Mouse (Mus musculus) heart, embryonic 16.5 days (tissue): Measurements from ENCODE around the gene Gm9918. TPM values are rescaled to one million over a fixed set of nuclear protein-coding genes. Genes with fewer than 3 reads are reported as not detected.
"Not testable (repeated sequence)": the region's sequence is repeated elsewhere in the genome, so short reads cannot be mapped to it uniquely, and the experiment has no call there.

Experiments used
- ATAC-seq: fragments of 200-750 bp; cut with Nextera tagmentation; replicated peaks from 2 replicates; pipeline ENCODE4 v1.8.0; 2017; ENCODE audit warnings: moderate number of reproducible peaks; ENCODE audit not compliant: insufficient read depth, low FRiP score; ENCODE audit errors: extremely low read depth
- H3K27ac ChIP-seq: fragments of 300-500 bp; sonication (generic); 2 replicates; pipeline ENCODE4 v1.5.1; 2014; ENCODE audit warnings: mild to moderate bottlenecking, low read length, control low read depth, moderate library complexity
- H3K27me3 ChIP-seq: fragments of 300-500 bp; sonication (generic); 2 replicates; pipeline ENCODE4 v1.6.1; 2014; ENCODE audit warnings: low read length, mixed read lengths; ENCODE audit not compliant: control insufficient read depth, insufficient read depth
- H3K36me3 ChIP-seq: fragments of 300-500 bp; sonication (generic); 2 replicates; pipeline ENCODE4 v1.6.1; 2014; ENCODE audit not compliant: control insufficient read depth, insufficient read depth
- H3K4me1 ChIP-seq: fragments of 300-500 bp; sonication (generic); 2 replicates; pipeline ENCODE4 v1.6.1; 2014; ENCODE audit warnings: low read length, mixed read lengths; ENCODE audit not compliant: control insufficient read depth, insufficient read depth
- H3K4me2 ChIP-seq: fragments of 300-500 bp; sonication (generic); 2 replicates; pipeline ENCODE4 v1.6.1; 2014; ENCODE audit warnings: low read depth, mild to moderate bottlenecking, control low read depth, low read length
- H3K4me3 ChIP-seq: fragments of 300-500 bp; sonication (generic); 2 replicates; pipeline ENCODE4 v1.5.1; 2014; ENCODE audit warnings: mild to moderate bottlenecking, control low read depth, low read length
- H3K9ac ChIP-seq: fragments of 300-500 bp; sonication (generic); 2 replicates; pipeline ENCODE4 v1.6.1; 2014; ENCODE audit warnings: low read length, control low read depth
- H3K9me3 ChIP-seq: fragments of 300-500 bp; sonication (generic); replicated peaks from 2 replicates; pipeline ENCODE4 v1.6.1; 2016; ENCODE audit warnings: low read length; ENCODE audit not compliant: control insufficient read depth
- WGBS: fragments of 180-500 bp; shearing (Covaris S2); extraction: QIAGEN DNeasy Blood & Tissue Kit; methylation state at CpG from one replicate; pipeline ENCODE4 v1.1.7; 2014; 5-methylcytosine and 5-hydroxymethylcytosine counted together
- polyA plus RNA-seq: library from polyadenylated mRNA; unstranded; fragments of >200 nt; fragmentation: Nextera tagmentation; extraction: Ambion mirVana; gene quantifications from 2 replicates; pipeline ENCODE4 v1.2.1, GENCODE M21; 2015

Gene Gm9918
- polyA plus RNA-seq, result 0.11 and 0.12 TPM in 2 replicates

DNA sequence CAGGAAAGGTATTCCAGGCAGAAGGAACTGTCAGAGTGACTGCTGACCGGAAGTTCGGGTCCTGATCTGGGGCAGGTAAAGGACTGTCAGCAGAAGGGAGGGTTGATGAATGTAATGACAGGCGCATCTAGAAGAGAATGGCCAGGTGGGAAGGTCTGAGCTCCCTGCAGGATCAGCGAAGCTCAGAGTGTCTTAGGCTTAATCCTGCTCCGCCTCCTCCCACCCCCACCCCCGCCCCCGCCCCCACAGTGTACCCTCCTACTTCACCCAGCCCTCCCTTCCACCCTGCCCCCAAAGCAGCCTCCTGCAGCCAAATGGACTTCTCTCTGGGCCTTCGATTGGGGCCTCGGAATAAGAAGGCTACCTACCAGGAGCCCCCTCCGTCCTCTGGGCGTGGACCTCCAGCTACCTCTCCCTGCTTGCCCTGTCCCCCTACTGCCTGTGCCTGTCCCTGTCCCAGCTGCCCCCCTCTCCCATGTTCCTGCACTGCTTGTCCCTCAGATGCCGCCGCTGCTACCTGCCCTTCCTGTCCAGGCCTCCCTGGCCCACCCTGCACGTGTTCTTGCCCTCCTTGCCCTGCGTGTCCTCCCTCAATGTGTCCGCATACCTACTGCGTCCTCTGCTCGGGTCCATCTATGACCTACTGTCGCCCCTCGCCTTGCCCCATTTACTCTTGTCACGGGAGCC is at the start of gene Gm9918:
Gene Gm9918, plus strand, starts transcription at position 290 of the 687 bp plus-strand sequence.
- H3K27ac ChIP-seq, result no peak within 1 kb of the TSS
- H3K36me3 ChIP-seq, result no peaks in the 10 kb centered on the region
- ATAC-seq, result no peak
- 11% methylated on average over 19 of the region's 21 CpGs for WGBS
- H3K27me3 ChIP-seq, result peaks cover 4% of the 10 kb centered on the region; the same call in 1 of the 2 replicates
- peaks cover 4% of the 10 kb centered on the region; the same call in 1 of the 2 replicates for H3K4me1 ChIP-seq
- H3K4me2 ChIP-seq, result peak within 1 kb of the TSS; percentile 38
- peak within 1 kb of the TSS; percentile 16; the same call in 1 of the 2 replicates for H3K4me3 ChIP-seq
- H3K9ac ChIP-seq, result no peak within 1 kb of the TSS; the same call in 1 of the 2 replicates
- H3K9me3 ChIP-seq, result no peaks in the 10 kb centered on the region

DNA sequence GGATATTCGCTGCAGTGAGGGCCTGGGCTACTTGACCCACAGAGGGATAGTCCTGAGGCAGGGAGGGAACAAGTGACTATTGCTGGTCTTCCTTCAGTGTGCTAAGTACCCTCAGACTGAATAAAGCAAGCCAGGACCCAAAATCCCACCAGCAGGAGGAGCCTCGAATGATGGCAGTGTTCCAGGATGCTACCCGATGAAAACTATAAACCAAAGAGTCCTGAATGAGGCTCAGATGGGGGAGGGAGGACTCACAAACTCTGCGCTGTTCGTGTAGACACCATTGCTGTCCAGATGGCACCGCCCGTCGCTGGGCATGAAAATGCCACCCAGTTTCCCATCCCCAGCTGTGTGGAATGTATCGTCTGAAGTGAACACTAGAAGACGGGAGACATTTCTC is 48.0 kb upstream of the Gm9918 start:
- Histone ChIP-seq H3K9ac (no peak overlapping the region), H3K4me1 (peaks cover 11% of the 10 kb centered on the region), H3K27me3 (peaks cover 13% of the 10 kb centered on the region), H3K36me3 (no peaks in the 10 kb centered on the region), H3K4me2 (no peak overlapping the region), H3K27ac (no peak overlapping the region), H3K9me3 (no peaks in the 10 kb centered on the region), H3K4me3 (no peak overlapping the region)
- no peak for ATAC-seq
- 60% methylated on average over 10 of the region's 10 CpGs for WGBS

DNA sequence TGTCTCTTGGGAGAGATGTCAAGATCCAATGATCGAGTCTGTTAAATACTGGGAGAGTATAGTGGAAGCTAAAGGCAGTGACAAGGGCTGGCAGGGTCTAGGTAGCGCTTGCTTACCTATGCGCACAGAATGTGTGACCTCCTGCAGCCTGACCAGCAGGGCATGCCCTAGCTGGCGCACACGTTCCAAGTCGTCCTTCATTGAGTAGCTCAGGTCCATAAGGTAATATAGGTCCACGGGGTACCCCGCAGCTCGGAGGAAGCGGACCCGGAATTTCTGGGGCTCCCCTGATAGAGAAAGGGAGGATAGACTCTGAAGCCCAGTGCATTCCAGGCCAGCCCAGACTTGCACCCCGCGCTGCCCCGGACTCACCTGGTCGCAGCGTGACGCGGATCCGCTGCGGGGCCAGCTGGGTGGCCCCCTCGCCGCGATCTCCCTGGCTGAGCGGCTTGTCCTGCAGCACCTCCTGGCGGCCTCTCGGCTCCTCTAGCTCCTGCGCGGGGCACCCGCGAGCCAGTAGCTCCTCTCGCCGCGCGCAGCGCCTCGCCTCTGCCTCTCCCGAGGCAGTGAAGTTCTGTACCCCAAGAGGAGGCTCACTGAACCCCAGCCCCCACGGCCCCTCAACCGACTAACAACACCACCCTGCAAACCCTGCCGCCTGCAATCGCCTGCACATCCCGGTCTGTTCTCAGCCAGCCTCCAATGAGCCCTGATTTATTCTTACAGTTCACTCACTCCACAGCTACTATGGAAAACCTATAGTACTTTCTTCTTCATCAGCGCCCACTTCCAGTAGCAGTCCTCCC is 46.0 kb upstream of the Gm9918 start:
- Histone ChIP-seq H3K36me3 (no peaks in the 10 kb centered on the region), H3K27me3 (peaks cover 13% of the 10 kb centered on the region), H3K4me1 (peaks cover 11% of the 10 kb centered on the region), H3K4me2 (peak overlapping the region; percentile 93), H3K27ac (no peak overlapping the region), H3K4me3 (peak overlapping the region; percentile 56), H3K9ac (peak overlapping the region; percentile 68), H3K9me3 (no peaks in the 10 kb centered on the region)
- peak; percentile 83 for ATAC-seq
- 5% methylated on average over 43 of the region's 43 CpGs for WGBS

DNA sequence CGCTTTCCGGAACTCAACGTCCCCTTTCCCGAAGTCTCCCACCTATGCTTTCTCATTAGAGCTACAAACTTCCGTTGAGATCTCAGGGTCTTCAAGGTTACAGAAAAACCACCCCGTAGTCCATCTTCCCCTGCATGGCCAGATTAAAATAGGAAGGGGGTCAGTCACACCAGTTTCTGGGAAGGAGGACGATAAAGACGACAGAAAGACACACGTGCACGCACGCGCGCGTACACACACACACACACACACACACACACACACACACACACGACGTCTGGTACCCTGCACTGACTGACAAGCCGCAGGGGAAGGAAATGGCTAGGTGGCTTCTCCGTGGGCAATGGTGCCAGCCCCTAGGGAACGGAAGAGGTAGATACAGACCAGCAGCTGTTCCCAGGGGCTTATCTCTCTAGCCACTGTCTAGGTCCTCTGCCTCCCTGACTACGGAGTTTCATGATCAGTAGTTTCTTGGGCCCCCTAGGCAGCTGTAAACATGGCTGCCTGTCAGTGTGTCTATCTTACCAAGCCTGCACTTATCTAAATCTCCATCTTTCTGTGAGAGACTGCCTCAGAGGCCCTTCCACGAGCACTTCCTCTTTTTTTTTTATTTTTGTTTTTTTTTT is 45.3 kb upstream of the Gm9918 start:
- Histone ChIP-seq H3K9ac (peak overlapping the region; percentile 68), H3K4me2 (peak overlapping the region; percentile 93), H3K27ac (no peak overlapping the region), H3K4me3 (peak overlapping the region; percentile 56), H3K27me3 (peaks cover 13% of the 10 kb centered on the region), H3K9me3 (no peaks in the 10 kb centered on the region), H3K36me3 (no peaks in the 10 kb centered on the region), H3K4me1 (peaks cover 11% of the 10 kb centered on the region)
- 14% methylated on average over 20 of the region's 21 CpGs for WGBS
- ATAC-seq, result peak; percentile 39; the same call in 1 of the 2 replicates

DNA sequence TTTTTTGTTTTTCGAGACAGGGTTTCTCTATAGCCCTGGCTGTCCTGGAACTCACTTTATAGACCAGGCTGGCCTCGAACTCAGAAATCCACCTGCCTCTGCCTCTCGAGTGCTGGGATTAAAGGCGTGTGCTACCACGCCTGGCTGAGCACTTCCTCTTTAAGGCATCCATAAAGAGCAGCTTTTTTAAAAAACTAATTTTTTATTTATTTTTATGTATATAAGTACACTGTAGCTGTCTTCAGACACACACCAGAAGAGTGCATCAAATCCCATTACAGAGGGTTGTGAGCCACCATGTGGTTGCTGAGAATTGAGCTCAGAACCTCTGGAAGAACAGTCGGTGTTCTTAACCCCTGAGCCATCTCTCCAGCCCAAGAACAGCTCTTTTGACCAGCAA is 44.7 kb upstream of the Gm9918 start:
- Histone ChIP-seq H3K27me3 (peaks cover 13% of the 10 kb centered on the region), H3K4me1 (peaks cover 11% of the 10 kb centered on the region)
- not testable (repeated sequence) for H3K36me3 ChIP-seq, H3K4me2 ChIP-seq, ATAC-seq, H3K4me3 ChIP-seq, H3K9me3 ChIP-seq, H3K27ac ChIP-seq, H3K9ac ChIP-seq
- 65% methylated on average over 6 of the region's 6 CpGs for WGBS

DNA sequence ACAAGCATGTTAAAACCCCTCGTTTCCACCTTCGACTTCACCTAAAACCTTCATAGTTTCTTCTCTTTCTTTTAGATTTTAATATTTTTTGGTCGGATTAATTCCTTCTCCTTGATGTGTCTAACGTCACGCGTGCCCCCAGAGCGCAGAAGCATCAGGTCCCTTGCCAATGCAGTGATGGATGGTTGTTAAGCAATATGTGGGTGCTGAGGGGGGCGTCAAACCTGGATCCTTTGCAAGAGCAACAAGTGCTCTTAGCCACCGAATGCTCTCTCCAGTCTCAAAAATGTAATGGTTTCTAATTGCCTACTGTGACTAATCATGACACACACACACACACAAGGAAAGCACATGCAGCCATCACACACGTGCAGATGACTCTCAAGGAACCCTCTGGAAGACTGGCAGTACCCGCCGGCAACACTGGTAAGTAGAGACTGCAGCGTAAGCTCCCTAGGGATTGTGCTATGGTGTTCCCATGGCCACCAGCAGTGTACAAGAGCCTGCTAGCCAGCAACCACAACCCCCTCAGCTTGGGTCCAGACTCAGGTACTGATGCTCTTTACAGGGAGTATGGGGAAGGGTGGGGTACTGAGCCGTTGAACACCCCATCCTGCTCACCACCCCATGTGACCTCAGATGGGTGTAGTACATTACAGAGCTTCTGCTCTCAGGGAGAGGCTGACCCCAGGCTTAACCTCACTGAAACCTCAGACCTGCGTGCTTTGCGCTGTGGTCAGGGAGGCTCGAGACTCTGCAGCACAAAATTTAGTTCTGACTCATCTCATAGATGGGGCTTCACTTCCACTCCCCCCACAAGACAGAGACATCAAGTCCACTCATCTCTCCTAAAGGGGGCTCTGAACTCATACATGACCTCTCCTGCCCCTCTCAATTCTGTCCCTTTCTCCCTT is 39.7 kb upstream of the Gm9918 start:
- H3K27ac ChIP-seq, result no peak overlapping the region
- ATAC-seq, result no peak
- peaks cover 7% of the 10 kb centered on the region for H3K4me1 ChIP-seq
- no peaks in the 10 kb centered on the region for H3K27me3 ChIP-seq
- no peak overlapping the region for H3K4me3 ChIP-seq
- no peak overlapping the region for H3K4me2 ChIP-seq
- H3K9ac ChIP-seq, result no peak overlapping the region
- H3K36me3 ChIP-seq, result no peaks in the 10 kb centered on the region
- H3K9me3 ChIP-seq, result no peaks in the 10 kb centered on the region
- 75% methylated on average over 17 of the region's 17 CpGs for WGBS

DNA sequence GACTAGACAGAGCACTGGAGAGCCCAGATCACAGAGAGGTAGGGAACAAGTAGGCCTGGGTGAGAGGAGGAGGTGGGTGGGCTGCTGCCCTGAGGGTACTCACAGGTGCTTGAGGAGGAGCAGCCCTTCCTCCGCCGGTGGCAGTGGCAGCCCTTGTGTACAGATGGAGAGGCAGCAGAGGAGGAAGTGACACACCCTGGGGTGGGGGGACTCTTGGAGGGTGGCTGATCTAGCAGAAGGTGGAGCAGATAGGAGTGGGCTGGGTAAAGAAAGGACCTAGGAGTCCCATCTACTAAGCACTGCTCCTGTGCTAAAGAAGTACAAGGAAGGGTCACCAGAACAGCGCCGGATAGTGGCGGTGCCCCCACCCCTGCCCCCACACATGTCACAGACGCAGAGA is 38.6 kb upstream of the Gm9918 start, which contains the start of gene Itgb7:
Gene Itgb7, minus strand, starts transcription at position 197 of the 400 bp plus-strand sequence.
- H3K27me3 ChIP-seq, result no peaks in the 10 kb centered on the region
- H3K9ac ChIP-seq, result no peak within 1 kb of the TSS
- no peaks in the 10 kb centered on the region for H3K9me3 ChIP-seq
- H3K36me3 ChIP-seq, result no peaks in the 10 kb centered on the region
- ATAC-seq, result no peak
- 30% methylated on average over 6 of the region's 6 CpGs for WGBS
- peaks cover 8% of the 10 kb centered on the region for H3K4me1 ChIP-seq
- H3K4me2 ChIP-seq, result no peak within 1 kb of the TSS
- H3K4me3 ChIP-seq, result no peak within 1 kb of the TSS
- H3K27ac ChIP-seq, result no peak within 1 kb of the TSS

DNA sequence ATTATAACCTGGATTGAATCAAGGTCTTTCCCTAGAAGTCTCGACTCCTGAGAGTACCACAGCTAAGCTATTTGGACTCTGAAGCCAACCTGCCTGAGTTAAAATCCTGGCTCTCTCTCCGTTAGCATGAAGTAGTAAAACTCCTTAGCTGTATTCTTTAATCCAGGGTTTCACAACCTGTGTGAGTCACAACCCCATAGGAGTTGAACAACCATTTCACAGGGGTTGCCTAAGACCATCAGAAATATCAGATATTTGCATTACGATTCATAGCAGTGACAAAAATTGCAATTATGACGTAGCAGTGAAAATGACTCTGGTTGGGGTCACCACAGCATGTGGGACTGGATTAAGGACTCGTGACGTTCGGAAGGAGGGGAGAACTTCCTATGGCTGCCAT is 37.6 kb upstream of the Gm9918 start:
- no peaks in the 10 kb centered on the region for H3K27me3 ChIP-seq
- 81% methylated on average over 7 of the region's 7 CpGs for WGBS
- H3K4me1 ChIP-seq, result peaks cover 8% of the 10 kb centered on the region
- H3K9ac ChIP-seq, result no peak overlapping the region
- H3K4me3 ChIP-seq, result no peak overlapping the region
- no peak overlapping the region for H3K4me2 ChIP-seq
- no peaks in the 10 kb centered on the region for H3K9me3 ChIP-seq
- no peak for ATAC-seq
- H3K36me3 ChIP-seq, result no peaks in the 10 kb centered on the region
- H3K27ac ChIP-seq, result no peak overlapping the region
